Mouse (Mus musculus) ES-E14 (cell line): ENCODE measurements around the gene Hoxd10. TPM values are rescaled to one million over a fixed set of nuclear protein-coding genes. Genes with fewer than 3 reads are reported as not detected.

Experiments
- DNase-seq: peaks from one replicate; pipeline ENCODE4 v3.0.0-alpha.2; 2013; ENCODE audit warnings: low read depth, low spot score
- H3K27ac ChIP-seq: 2 replicates; pipeline ENCODE4 v1.5.1; 2012; ENCODE audit warnings: low read depth, mild to moderate bottlenecking, low read length, moderate library complexity, mixed read lengths; ENCODE audit not compliant: poor library complexity, insufficient read depth, severe bottlenecking
- H3K36me3 ChIP-seq: 2 replicates; pipeline ENCODE4 v1.6.1; 2012; ENCODE audit warnings: mild to moderate bottlenecking, low read length, moderate library complexity, mixed read lengths; ENCODE audit not compliant: control insufficient read depth, poor library complexity, insufficient read depth, severe bottlenecking
- H3K4me1 ChIP-seq, 2 experiments: fragments of 150-350 bp in 1 of 2; sonication (generic) in 1 of 2; 2 replicates each; pipeline ENCODE4 v1.6.1; 2012; ENCODE audit warnings: low read length in 2 of 2, mild to moderate bottlenecking in 1 of 2, mixed read lengths in 1 of 2; ENCODE audit not compliant: control insufficient read depth in 2 of 2, insufficient read depth in 2 of 2, poor library complexity in 1 of 2
- H3K4me3 ChIP-seq, 2 experiments: fragments of 150-350 bp in 1 of 2; sonication (generic) in 1 of 2; 2 replicates each; pipeline ENCODE4 v1.5.1; 2012; ENCODE audit warnings: low read length in 2 of 2, low read depth in 1 of 2, mild to moderate bottlenecking in 1 of 2, mixed read lengths in 1 of 2; ENCODE audit not compliant: insufficient read depth in 1 of 2, poor library complexity in 1 of 2, severe bottlenecking in 1 of 2
- H3K9ac ChIP-seq: 2 replicates; pipeline ENCODE4 v1.6.1; 2012; ENCODE audit warnings: low read depth, mild to moderate bottlenecking, low read length, mixed read lengths; ENCODE audit not compliant: poor library complexity, insufficient read depth, severe bottlenecking
- H3K9me3 ChIP-seq: fragments of 150-350 bp; sonication (generic); 2 replicates; pipeline ENCODE4 v1.6.1; 2012; ENCODE audit warnings: low read depth, mild to moderate bottlenecking, low read length; ENCODE audit not compliant: control insufficient read depth, insufficient read depth
- CHD2 ChIP-seq: IDR thresholded peaks from 2 replicates; pipeline ENCODE4 v1.6.1; 2014; ENCODE audit warnings: mild to moderate bottlenecking, low read depth, low read length, inconsistent platforms
- HCFC1 ChIP-seq: IDR thresholded peaks from 2 replicates; pipeline ENCODE4 v1.6.1; 2012; ENCODE audit warnings: low read length, inconsistent platforms, borderline replicate concordance; ENCODE audit not compliant: insufficient read depth
- MAFK ChIP-seq: IDR thresholded peaks from 2 replicates; pipeline ENCODE4 v1.6.1; 2014; ENCODE audit warnings: mild to moderate bottlenecking, low read depth, low read length, inconsistent platforms; ENCODE audit not compliant: insufficient read depth
- ZC3H11A ChIP-seq: IDR thresholded peaks from 2 replicates; pipeline ENCODE4 v1.6.1; 2012; ENCODE audit warnings: low read depth, mild to moderate bottlenecking, inconsistent platforms, low read length, borderline replicate concordance
- ZNF384 ChIP-seq: IDR thresholded peaks from 2 replicates; pipeline ENCODE4 v1.6.1; 2012; ENCODE audit warnings: low read depth, low read length, inconsistent platforms
- in situ Hi-C, 2 experiments: fragments of 600-800 bp; cut with MboI; formaldehyde crosslinking; loops; one replicate each; pipeline ENCODE4 v1.15.1; 2025; ENCODE audit warnings: low sequenced_read_pairs in 2 of 2, inconsistent platforms in 1 of 2; ENCODE audit not compliant: unreplicated experiment in 2 of 2
- total RNA-seq: library from RNA; depleted of rRNA; stranded (reverse); fragments of 300-350 nt; gene quantifications from 2 replicates; pipeline ENCODE4 v1.2.3, GENCODE M21; 2012

The Hoxd10 gene
- total RNA-seq, 1 experiment = 0.40 TPM

GRCm38 (mm10) chr2:74682796-74683195, 8.9 kb upstream of the Hoxd10 start:
- Histone ChIP-seq H3K4me3 (peak overlapping the region in 1 of 2 experiments; percentile 40; a peak in 2 of 4 replicates), H3K9ac (no peak overlapping the region), H3K27ac (no peak overlapping the region), H3K36me3 (no peaks in the 10 kb centered on the region), H3K4me1 (peaks cover 0 to 8% of the 10 kb centered on the region in 2 experiments; a peak in 1 of 4 replicates), H3K9me3 (no peaks in the 10 kb centered on the region)
- DNase-seq = no peak
- TF ChIP-seq ZC3H11A (no peak), CHD2 (no peak), ZNF384 (no peak), HCFC1 (no peak), MAFK (no peak)
- in situ Hi-C loops = loop anchor here (10.0 to 25.0 kb wide), 2 partner anchors 62 to 905 kb away; no protein-coding TSS in a partner anchor

- no peak overlapping the region for H3K27ac ChIP-seq
- no peak for TF ChIP-seq CHD2
- TF ChIP-seq HCFC1 = no peak
- TF ChIP-seq ZC3H11A = no peak
- no peak for TF ChIP-seq ZNF384
- no peak for TF ChIP-seq MAFK
- in situ Hi-C loops = loop anchor here (10.0 to 25.0 kb wide), 2 partner anchors 61 to 904 kb away; no protein-coding TSS in a partner anchor
- peaks cover 0 to 8% of the 10 kb centered on the region in 2 experiments; a peak in 1 of 4 replicates for H3K4me1 ChIP-seq
- no peak overlapping the region for H3K4me3 ChIP-seq
- no peaks in the 10 kb centered on the region for H3K9me3 ChIP-seq
- H3K36me3 ChIP-seq = no peaks in the 10 kb centered on the region
- no peak overlapping the region for H3K9ac ChIP-seq
- no peak for DNase-seq
These were observed 8.2 kb upstream of the Hoxd10 start for GRCm38 (mm10) chr2:74683471-74683951.

GRCm38 (mm10) chr2:74684106-74684505, 7.6 kb upstream of the Hoxd10 start:
- DNase-seq = no peak
- H3K9me3 ChIP-seq = no peaks in the 10 kb centered on the region
- peaks cover 0 to 8% of the 10 kb centered on the region in 2 experiments; a peak in 1 of 4 replicates for H3K4me1 ChIP-seq
- in situ Hi-C loops = loop anchor here (10.0 to 25.0 kb wide), 2 partner anchors 61 to 903 kb away; no protein-coding TSS in a partner anchor
- H3K9ac ChIP-seq = no peak overlapping the region
- TF ChIP-seq CHD2 (no peak), ZC3H11A (no peak)
- no peak overlapping the region for H3K27ac ChIP-seq
- no peaks in the 10 kb centered on the region for H3K36me3 ChIP-seq
- no peak overlapping the region for H3K4me3 ChIP-seq

- in situ Hi-C loops = loop anchor here (10.0 to 25.0 kb wide), 2 partner anchors 60 to 902 kb away; no protein-coding TSS in a partner anchor
- no peak overlapping the region for H3K27ac ChIP-seq
- DNase-seq = no peak
- peaks cover 0 to 5% of the 10 kb centered on the region in 2 experiments; a peak in 1 of 4 replicates for H3K4me1 ChIP-seq
- no peak overlapping the region for H3K9ac ChIP-seq
- H3K4me3 ChIP-seq = no peak overlapping the region
- H3K9me3 ChIP-seq = no peaks in the 10 kb centered on the region
- no peaks in the 10 kb centered on the region for H3K36me3 ChIP-seq
- TF ChIP-seq MAFK = no peak
- TF ChIP-seq CHD2 = no peak
- no peak for TF ChIP-seq ZC3H11A
- no peak for TF ChIP-seq ZNF384
- no peak for TF ChIP-seq HCFC1
These were observed 6.6 kb upstream of the Hoxd10 start for GRCm38 (mm10) chr2:74685059-74685603.
